Mouse (Mus musculus) embryo, embryonic 11.5 days (tissue): ENCODE data around the gene Tanc2.
A peak's percentile ranks its signal among the peaks of the same experiment; 100 is the strongest.

ENCODE experiments used
- DNase-seq: peaks from one replicate; pipeline ENCODE4 v3.0.0-alpha.2; 2012; ENCODE audit warnings: low read depth, low spot score

The Tanc2 gene

GRCm38 (mm10) chr11:105589877-105590641 lies at the start of gene Tanc2:
Gene Tanc2, plus strand, starts transcription at chr11:105589986.
- DNase-seq = peak; percentile 19

GRCm38 (mm10) chr11:105540781-105541180 lies 49.0 kb upstream of the Tanc2 start:
- DNase-seq = no peak

- DNase-seq = no peak
These were observed 48.4 kb upstream of the Tanc2 start for GRCm38 (mm10) chr11:105541366-105541765.

GRCm38 (mm10) chr11:105542129-105542528 lies 47.7 kb upstream of the Tanc2 start:
- no peak for DNase-seq

DNA sequence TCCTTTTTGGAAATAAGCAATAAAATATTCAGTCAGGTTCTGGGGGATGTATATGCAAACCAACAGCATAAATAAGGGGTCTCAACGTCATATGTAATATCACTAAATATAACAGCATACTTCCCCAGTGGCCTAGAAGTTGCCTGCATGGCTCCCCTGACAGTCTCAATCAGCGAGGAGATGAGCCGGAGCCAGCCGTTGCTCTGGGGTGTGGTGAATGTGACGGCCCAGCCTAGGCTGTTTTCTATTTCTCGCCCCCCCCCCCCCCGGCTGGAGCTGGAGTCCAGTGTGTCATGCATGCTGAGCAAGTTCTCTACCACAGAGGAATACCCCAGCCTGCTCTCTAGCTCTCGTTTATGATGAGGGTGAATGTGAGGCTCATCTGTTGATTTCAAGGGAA lies 44.0 kb upstream of the Tanc2 start:
- DNase-seq = no peak

DNA sequence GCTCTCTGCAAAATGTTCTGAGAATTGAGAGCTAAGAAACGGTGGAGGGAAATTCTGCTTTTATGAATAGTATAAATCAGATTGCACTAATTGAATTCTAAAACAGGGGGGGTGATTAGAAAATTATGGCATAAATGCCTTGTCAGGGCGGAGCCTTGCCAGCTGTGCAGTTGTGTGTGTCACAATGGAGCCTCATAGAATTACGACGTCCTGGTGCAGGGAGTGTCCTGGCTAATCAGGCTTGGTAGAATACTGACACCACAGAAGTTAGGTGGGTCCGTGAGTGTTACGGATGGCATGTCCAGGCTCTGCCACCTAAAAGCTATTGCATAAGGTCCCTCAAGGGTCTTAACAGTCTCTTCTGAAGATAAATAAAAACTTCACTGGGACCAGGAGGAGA lies 43.4 kb upstream of the Tanc2 start:
- DNase-seq = no peak

- no peak for DNase-seq
These were observed 41.4 kb upstream of the Tanc2 start for GRCm38 (mm10) chr11:105548383-105548782.

GRCm38 (mm10) chr11:105549164-105550121 lies 40.3 kb upstream of the Tanc2 start:
- DNase-seq = no peak

DNA sequence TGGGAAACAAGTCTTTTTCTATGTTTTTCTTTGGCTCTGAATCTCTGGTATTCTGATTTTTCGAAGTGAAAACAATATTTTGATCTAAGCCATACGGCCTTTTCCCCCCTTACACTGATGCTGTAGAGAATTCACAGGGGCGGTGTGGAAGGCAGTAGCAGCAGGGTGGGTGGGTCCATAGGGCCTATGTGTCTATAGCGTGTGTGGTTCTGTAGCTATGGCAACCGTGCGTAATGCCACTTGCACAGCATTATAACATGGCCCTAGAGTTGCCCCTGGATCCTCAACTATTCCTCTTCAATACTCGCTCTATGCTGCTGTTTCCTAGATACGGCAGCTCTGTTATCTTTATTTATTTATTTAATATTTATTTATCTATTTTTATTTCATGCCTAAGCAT lies 32.5 kb upstream of the Tanc2 start:
- no peak for DNase-seq

GRCm38 (mm10) chr11:105558091-105558490 lies 31.7 kb upstream of the Tanc2 start:
- DNase-seq = no peak

- DNase-seq = no peak
These were observed 30.8 kb upstream of the Tanc2 start for GRCm38 (mm10) chr11:105558803-105559505.

DNA sequence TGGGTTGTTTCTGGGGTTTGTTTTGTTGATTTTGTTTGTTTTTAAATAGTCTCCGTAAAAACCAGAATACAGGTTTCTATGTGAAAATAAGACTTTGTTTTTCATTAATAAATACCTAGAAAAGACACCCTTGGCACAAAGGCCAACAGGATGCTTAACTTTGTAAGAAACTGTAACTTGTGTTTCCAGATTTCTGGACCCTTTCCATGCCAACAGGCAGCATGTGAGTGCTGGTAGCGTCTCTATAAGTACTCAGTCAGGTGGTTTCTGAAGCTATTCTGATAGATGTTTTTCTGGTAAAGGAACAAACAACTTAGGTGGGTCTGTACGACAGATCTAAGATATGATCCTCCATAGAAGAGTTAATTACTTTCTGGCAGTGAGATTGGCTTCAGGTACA lies 26.2 kb upstream of the Tanc2 start:
- DNase-seq = no peak

DNA sequence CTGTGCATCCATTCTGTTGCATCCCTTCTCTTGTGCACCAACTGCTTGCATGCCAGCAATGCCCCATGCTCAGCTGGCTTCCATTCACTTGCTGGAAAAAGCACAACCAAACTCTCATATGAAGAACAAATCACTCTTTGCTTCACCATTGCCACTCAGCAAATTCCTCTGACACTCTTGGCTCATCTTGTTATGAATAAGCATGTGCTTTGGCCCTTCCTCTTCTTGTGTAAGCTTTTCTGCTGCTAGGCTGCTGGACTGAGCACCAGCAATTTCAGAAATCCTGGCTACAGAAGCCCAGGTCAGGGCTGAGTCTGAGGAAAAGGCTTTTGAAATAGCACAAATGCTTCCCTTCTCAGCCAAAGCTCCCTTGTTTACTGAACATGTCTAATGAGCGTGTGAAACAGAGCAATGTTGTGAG lies 22.6 kb upstream of the Tanc2 start:
- no peak for DNase-seq

DNA sequence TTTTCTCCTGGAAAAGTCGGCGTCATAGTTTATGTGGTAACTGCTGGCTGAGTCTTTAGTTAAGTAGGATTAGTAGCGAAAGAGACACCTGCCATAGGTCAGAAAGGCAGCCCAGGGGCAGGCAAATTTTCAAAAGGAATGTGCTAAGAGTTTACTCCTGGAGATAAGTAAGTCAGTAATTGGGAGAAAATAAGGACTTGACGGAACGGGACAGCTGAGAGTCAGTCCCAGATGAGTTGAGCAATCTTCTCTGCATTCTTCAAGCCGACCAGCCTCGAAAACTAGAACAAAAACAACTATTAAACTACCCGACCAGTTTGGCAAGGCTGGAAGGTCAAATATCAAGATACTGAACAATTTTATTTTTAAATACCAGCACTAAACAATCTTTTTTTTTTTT lies 17.8 kb upstream of the Tanc2 start:
- DNase-seq = no peak

- DNase-seq = no peak
These were observed 15.5 kb upstream of the Tanc2 start for GRCm38 (mm10) chr11:105574241-105574640.

GRCm38 (mm10) chr11:105577211-105577610 lies 12.6 kb upstream of the Tanc2 start:
- no peak for DNase-seq

DNA sequence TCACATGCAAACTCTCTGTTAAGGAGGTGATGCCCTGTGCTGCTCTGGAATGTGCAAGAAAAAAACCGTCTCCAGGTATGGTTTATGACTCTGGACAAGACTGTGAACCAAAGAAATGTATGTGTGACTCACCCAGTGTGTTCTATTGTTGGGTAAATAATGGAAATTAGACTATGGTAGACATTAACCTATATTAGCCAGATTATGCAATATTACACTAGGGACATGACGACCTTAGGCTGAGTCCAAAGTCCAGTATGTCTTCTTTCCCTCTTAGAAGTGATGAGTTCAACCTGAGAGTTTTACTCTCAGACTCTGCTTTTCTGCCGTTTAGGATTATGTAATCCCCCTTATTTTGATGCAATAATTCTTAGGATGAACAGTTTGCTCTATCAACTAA lies 7.8 kb upstream of the Tanc2 start:
- no peak for DNase-seq

DNA sequence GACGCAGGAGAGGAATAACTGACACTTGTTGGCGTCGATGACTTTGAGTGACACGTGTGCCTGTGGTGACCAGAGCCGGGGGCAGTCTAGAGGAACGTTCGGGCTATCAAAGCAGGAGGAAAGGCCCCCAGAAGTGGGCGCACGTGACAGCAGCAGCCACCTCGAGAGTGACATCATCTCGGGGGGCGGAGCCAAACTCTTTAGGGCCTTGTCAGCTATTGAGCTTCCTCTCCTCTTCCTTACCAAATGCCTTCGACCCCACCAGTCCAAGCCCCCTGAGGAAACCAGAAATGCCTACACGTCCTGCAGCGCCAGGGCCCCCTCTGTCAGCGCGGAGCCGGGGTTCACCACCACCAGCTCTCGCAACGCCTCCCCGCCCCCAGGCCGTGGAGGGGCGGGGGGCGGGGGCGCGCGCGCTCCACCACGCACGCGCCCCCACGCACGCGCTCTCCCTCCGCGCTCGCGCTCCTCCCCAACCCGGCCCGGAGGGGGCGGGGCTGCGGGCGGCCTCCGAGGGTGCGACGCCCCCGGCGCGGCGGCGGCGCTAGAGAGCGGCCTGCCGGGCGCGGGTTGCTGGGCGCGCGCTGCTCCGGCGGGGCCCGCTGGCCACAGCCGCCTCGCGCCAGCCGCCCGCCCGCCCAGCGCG lies 432 bp upstream of the Tanc2 start:
- DNase-seq = peak; percentile 85

GRCm38 (mm10) chr11:105591905-105592304 lies 2.1 kb downstream of the Tanc2 start:
- peak; percentile 26 for DNase-seq

DNA sequence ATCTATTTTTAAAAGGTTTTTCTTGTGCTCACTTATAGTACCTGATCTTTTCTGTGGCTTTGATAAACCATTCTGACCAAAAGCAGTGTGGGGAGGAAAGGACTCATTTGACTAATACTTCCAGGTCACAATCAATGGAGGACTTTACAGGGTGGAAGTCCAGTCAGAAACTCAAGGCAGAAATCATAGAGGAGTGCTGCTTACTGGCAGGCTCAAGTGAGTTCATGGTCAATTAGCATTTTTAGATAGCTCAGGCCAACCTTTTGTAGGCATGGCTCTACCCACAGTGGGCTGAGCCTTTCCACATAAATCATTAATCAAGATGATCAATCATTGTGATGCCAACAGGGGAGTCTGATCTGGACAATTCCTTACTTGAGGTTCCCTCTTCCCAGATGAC lies 12.4 kb downstream of the Tanc2 start:
- no peak for DNase-seq

DNA sequence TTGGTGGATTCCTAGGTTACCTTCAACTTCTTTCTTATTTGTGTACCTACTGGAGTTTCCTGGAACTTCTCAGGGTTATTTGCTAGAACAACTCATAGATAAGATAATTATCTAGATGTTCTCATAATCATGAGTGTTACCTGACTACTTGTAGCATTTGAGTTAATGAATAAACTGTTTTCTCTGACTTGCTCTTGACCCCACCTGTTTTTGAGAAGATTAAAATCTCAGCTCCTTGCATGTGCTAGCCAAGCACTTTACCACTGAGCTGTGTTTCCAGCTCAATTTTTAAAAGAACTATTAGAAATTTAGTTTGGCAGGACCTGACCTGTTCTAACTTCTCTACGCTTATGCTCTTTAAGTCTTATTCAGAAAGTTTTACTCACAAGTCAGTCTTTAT lies 36.4 kb downstream of the Tanc2 start:
- DNase-seq = no peak

DNA sequence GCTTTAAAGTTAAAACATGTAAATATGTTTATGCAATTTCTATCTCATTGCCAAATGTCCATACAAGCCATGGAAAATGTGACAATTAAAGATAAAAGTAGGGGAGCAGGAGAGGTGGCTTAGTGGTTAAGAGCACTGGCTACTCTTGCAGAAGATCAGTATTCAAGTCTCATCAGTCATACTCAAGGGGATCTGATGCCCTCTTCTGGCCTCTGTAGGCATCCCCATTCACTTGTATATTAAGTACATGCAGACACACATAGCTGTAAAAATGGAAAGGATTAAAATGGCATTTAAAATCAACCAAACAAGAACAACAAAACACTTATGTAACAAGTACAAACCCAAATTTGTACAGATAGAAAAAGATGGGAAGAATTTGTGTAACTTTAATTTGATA lies 54.2 kb downstream of the Tanc2 start:
- DNase-seq = no peak
